Mouse (Mus musculus) thymus, adult 2 months (tissue): ENCODE data around the gene Ifnar2. TPM values are rescaled to one million over a fixed set of nuclear protein-coding genes. Genes with fewer than 3 reads are reported as not detected.
A peak's percentile ranks its signal among the peaks of the same experiment; 100 is the strongest.

Experiments
- DNase-seq: peaks from one replicate; pipeline ENCODE4 v3.0.0; 2021
- H3K27ac ChIP-seq: fragments of 200-500 bp; 2 replicates; pipeline ENCODE4 v1.5.1; 2012; ENCODE audit warnings: low read length, control low read depth; ENCODE audit not compliant: control insufficient read depth, insufficient read depth
- H3K27me3 ChIP-seq: fragments of 200-500 bp; 2 replicates; pipeline ENCODE4 v1.6.1; 2012; ENCODE audit warnings: mild to moderate bottlenecking, low read length, moderate library complexity, mixed read lengths; ENCODE audit not compliant: control insufficient read depth, insufficient read depth
- H3K36me3 ChIP-seq: fragments of 200-500 bp; 2 replicates; pipeline ENCODE4 v1.6.1; 2012; ENCODE audit warnings: mild to moderate bottlenecking, low read length, moderate library complexity; ENCODE audit not compliant: control insufficient read depth, insufficient read depth
- H3K4me1 ChIP-seq: fragments of 200-500 bp; replicated peaks from 2 replicates; pipeline ENCODE4 v1.6.1; 2012; ENCODE audit warnings: low read length; ENCODE audit not compliant: control insufficient read depth, insufficient read depth
- H3K4me3 ChIP-seq: fragments of 200-500 bp; 2 replicates; pipeline ENCODE4 v1.5.1; 2012; ENCODE audit warnings: mild to moderate bottlenecking, low read length, control low read depth, moderate library complexity; ENCODE audit not compliant: control insufficient read depth, insufficient read depth
- CTCF ChIP-seq: fragments of 200-500 bp; IDR thresholded peaks from 2 replicates; pipeline ENCODE4 v1.5.1; 2012; ENCODE audit warnings: mild to moderate bottlenecking, control low read depth, low read length, moderate library complexity, borderline replicate concordance; ENCODE audit not compliant: control insufficient read depth, poor library complexity, insufficient read depth; ENCODE audit errors: extremely low read depth
- POLR2A ChIP-seq: fragments of 200-500 bp; IDR thresholded peaks from 2 replicates; pipeline ENCODE4 v1.6.1; 2012; ENCODE audit warnings: mild to moderate bottlenecking, low read length, control low read depth, moderate library complexity; ENCODE audit not compliant: control insufficient read depth, poor library complexity, insufficient read depth; ENCODE audit errors: extremely low read depth
- WGBS: fragments of 180-500 bp; shearing (Covaris S2); methylation state at CpG from one replicate; pipeline ENCODE4 v1.1.7; 2018; 5-methylcytosine and 5-hydroxymethylcytosine counted together
- polyA plus RNA-seq: library from polyadenylated mRNA; depleted of rRNA; stranded (reverse); fragments of >200 nt; gene quantifications from 2 replicates; pipeline ENCODE4 v1.2.3, GENCODE M21; 2012

Ifnar2 gene
- polyA plus RNA-seq, 1 experiment: 57.0 TPM

GRCm38 (mm10) chr16:91404828-91405577, 32.4 kb downstream of the Ifnar2 start:
- peaks cover 6% of the 10 kb centered on the region; the same call in 1 of the 2 replicates for H3K36me3 ChIP-seq
- H3K27me3 ChIP-seq: no peaks in the 10 kb centered on the region
- no peak overlapping the region for H3K4me3 ChIP-seq
- no peak for DNase-seq
- TF ChIP-seq CTCF: no peak
- TF ChIP-seq POLR2A: no peak
- WGBS: 86% methylated on average over 10 of the region's 10 CpGs
- H3K27ac ChIP-seq: peak overlapping the region; percentile 81; the same call in 1 of the 2 replicates
- peaks cover 16% of the 10 kb centered on the region for H3K4me1 ChIP-seq

GRCm38 (mm10) chr16:91405640-91406584, 33.3 kb downstream of the Ifnar2 start, which contains the start of gene Il10rb:
Il10rb (plus strand) TSS chr16:91406164.
- H3K27me3 ChIP-seq: no peaks in the 10 kb centered on the region
- under 1% methylated on average over 51 of the region's 51 CpGs for WGBS
- TF ChIP-seq CTCF (peak; percentile 20; the same call in 1 of the 2 replicates), POLR2A (peak; percentile 47; the same call in 1 of the 2 replicates)
- peaks cover 6% of the 10 kb centered on the region; the same call in 1 of the 2 replicates for H3K36me3 ChIP-seq
- H3K4me3 ChIP-seq: peak within 1 kb of the TSS; percentile 71
- peak; percentile 72 for DNase-seq
- H3K27ac ChIP-seq: peak within 1 kb of the TSS; percentile 81
- H3K4me1 ChIP-seq: peaks cover 16% of the 10 kb centered on the region

- Histone ChIP-seq H3K4me1 (peaks cover 16% of the 10 kb centered on the region), H3K27ac (peak overlapping the region; percentile 81; the same call in 1 of the 2 replicates), H3K4me3 (peak overlapping the region; percentile 71), H3K27me3 (no peaks in the 10 kb centered on the region), H3K36me3 (no peaks in the 10 kb centered on the region; the same call in 1 of the 2 replicates)
- DNase-seq: no peak
- TF ChIP-seq CTCF: no peak
- WGBS: 5% methylated on average over 13 of the region's 13 CpGs
Measured at GRCm38 (mm10) chr16:91406585-91407220, 34.1 kb downstream of the Ifnar2 start.

- no peak for DNase-seq
- H3K4me3 ChIP-seq: no peak overlapping the region
- WGBS: 32% methylated on average over 12 of the region's 12 CpGs
- peaks cover 6% of the 10 kb centered on the region; the same call in 1 of the 2 replicates for H3K4me1 ChIP-seq
- H3K27me3 ChIP-seq: no peaks in the 10 kb centered on the region
- no peak overlapping the region for H3K27ac ChIP-seq
- TF ChIP-seq POLR2A (no peak), CTCF (no peak)
- H3K36me3 ChIP-seq: peaks cover 31% of the 10 kb centered on the region
Measured at GRCm38 (mm10) chr16:91413102-91413844, 40.7 kb downstream of the Ifnar2 start.

- no peak overlapping the region for H3K27ac ChIP-seq
- WGBS: 69% methylated on average over 9 of the region's 9 CpGs
- no peak for DNase-seq
Measured at GRCm38 (mm10) chr16:91415391-91416189, 43.0 kb downstream of the Ifnar2 start.

More at GRCm38 (mm10) chr16:91415391-91416189, 43.0 kb downstream of the Ifnar2 start:
- TF ChIP-seq CTCF: no peak
- TF ChIP-seq POLR2A: no peak
- no peaks in the 10 kb centered on the region for H3K27me3 ChIP-seq
- peaks cover 46% of the 10 kb centered on the region for H3K36me3 ChIP-seq
- no peak overlapping the region for H3K4me3 ChIP-seq
- peaks cover 6% of the 10 kb centered on the region; the same call in 1 of the 2 replicates for H3K4me1 ChIP-seq
